Mouse (Mus musculus): ENCODE measurements around the gene Dock2. TPM values are rescaled to one million over a fixed set of nuclear protein-coding genes. Genes with fewer than 3 reads are reported as not detected.

Dock2 gene
- polyA plus RNA-seq, 1 experiment from 2014 or later, result 3.3 TPM

DNA sequence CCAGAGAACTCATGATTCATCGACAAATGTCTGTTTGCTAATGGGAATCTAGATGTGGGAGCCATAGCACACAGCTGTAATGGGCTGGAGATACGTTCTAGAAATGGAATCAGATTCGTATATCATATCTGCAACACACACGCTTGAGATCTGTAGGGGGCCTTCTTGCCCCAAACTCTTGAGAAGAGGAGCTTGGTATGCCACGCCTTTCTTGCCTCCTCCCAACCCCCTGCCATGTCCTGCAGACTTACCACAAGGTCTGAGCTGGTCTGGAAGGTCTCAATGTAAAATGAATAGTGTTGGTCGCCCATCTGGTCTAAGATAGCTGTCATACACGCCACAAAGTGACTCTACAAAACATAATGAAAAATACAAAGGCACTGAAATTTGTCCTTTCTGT lies 471.5 kb downstream of the Dock2 start:
- Histone ChIP-seq H3K27ac (replicated peaks; ENCODE audit: low read depth, low read length) (no peak overlapping the region), H3K4me3 (ENCODE audit: low read depth, low read length) (no peak overlapping the region), H3K9me3 (ENCODE audit: control insufficient read depth, low read length) (no peaks in the 10 kb centered on the region), H3K27me3 (replicated peaks; ENCODE audit: control insufficient read depth, insufficient read depth, low read length) (peaks cover 4% of the 10 kb centered on the region; the same call in 1 of the 2 replicates), H3K9ac (ENCODE audit: low read depth, low read length) (no peak overlapping the region), H3K36me3 (ENCODE audit: control insufficient read depth, insufficient read depth, low read length) (no peaks in the 10 kb centered on the region), H3K4me1 (ENCODE audit: control insufficient read depth, insufficient read depth, low read length) (no peaks in the 10 kb centered on the region; the same call in 1 of the 2 replicates), H3K4me2 (ENCODE audit: low read depth, low read length) (no peak overlapping the region)
- 77% methylated on average over 7 of the region's 7 CpGs for WGBS
- DNase-seq (ENCODE audit: low spot score), result no peak
- no peak for ATAC-seq (ENCODE audit: low read depth)

- Histone ChIP-seq H3K4me2 (ENCODE audit: low read depth, low read length) (no peak overlapping the region), H3K9me3 (ENCODE audit: control insufficient read depth, low read length) (no peaks in the 10 kb centered on the region), H3K4me3 (ENCODE audit: low read depth, low read length) (no peak overlapping the region), H3K27me3 (replicated peaks; ENCODE audit: control insufficient read depth, insufficient read depth, low read length) (peaks cover 1% of the 10 kb centered on the region; the same call in 1 of the 2 replicates), H3K36me3 (ENCODE audit: control insufficient read depth, insufficient read depth, low read length) (no peaks in the 10 kb centered on the region), H3K9ac (ENCODE audit: low read depth, low read length) (no peak overlapping the region), H3K27ac (replicated peaks; ENCODE audit: low read depth, low read length) (no peak overlapping the region), H3K4me1 (ENCODE audit: control insufficient read depth, insufficient read depth, low read length) (no peaks in the 10 kb centered on the region; the same call in 1 of the 2 replicates)
- 47% methylated on average over 5 of the region's 5 CpGs for WGBS
- ATAC-seq (ENCODE audit: low read depth), result no peak
- DNase-seq (ENCODE audit: low spot score), result no peak
Measured at GRCm38 (mm10) chr11:34311717-34312116, 472.0 kb downstream of the Dock2 start.

DNA sequence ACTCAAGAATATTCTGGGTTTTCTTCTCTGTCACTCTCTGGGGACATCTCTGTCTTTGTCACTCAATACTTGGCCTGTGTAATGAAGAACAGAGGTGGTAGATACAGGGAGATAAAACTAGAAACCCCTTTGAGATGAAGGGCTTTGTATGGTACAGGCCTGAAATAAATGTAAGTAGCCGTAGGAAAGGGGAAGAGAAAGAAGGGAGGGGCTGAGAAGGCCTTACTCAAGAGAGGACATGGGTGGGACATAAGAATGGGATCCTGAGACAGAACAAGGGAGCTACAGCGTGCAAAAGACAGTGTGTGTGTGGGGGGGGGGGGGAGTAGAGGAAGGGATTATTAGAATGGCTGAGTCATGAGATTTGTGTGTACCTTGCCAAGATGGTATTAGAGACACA lies 474.3 kb downstream of the Dock2 start:
- 55% methylated on average over 2 of the region's 2 CpGs for WGBS

GRCm38 (mm10) chr11:34308731-34309130 lies 475.0 kb downstream of the Dock2 start:
- DNase-seq (ENCODE audit: low spot score), result no peak
- WGBS, result 86% methylated on average over 3 of the region's 3 CpGs
- no peaks in the 10 kb centered on the region for H3K4me1 ChIP-seq (ENCODE audit: control insufficient read depth, insufficient read depth, low read length)
- H3K27me3 ChIP-seq (replicated peaks; ENCODE audit: control insufficient read depth, insufficient read depth, low read length), result no peaks in the 10 kb centered on the region
- no peak overlapping the region for H3K4me3 ChIP-seq (ENCODE audit: low read depth, low read length)
- H3K36me3 ChIP-seq (ENCODE audit: control insufficient read depth, insufficient read depth, low read length), result no peaks in the 10 kb centered on the region
- no peak for ATAC-seq (ENCODE audit: low read depth)
- H3K27ac ChIP-seq (replicated peaks; ENCODE audit: low read depth, low read length), result no peak overlapping the region
- H3K9ac ChIP-seq (ENCODE audit: low read depth, low read length), result no peak overlapping the region
- no peaks in the 10 kb centered on the region for H3K9me3 ChIP-seq (ENCODE audit: control insufficient read depth, low read length)
- H3K4me2 ChIP-seq (ENCODE audit: low read depth, low read length), result no peak overlapping the region

More for the DNA sequence above, 474.3 kb downstream of the Dock2 start:
- ATAC-seq (ENCODE audit: low read depth), result no peak
- DNase-seq (ENCODE audit: low spot score), result no peak
- no peaks in the 10 kb centered on the region for H3K27me3 ChIP-seq (replicated peaks; ENCODE audit: control insufficient read depth, insufficient read depth, low read length)
- H3K4me3 ChIP-seq (ENCODE audit: low read depth, low read length), result no peak overlapping the region
- no peaks in the 10 kb centered on the region for H3K4me1 ChIP-seq (ENCODE audit: control insufficient read depth, insufficient read depth, low read length)
- H3K36me3 ChIP-seq (ENCODE audit: control insufficient read depth, insufficient read depth, low read length), result no peaks in the 10 kb centered on the region
- H3K4me2 ChIP-seq (ENCODE audit: low read depth, low read length), result no peak overlapping the region
- no peak overlapping the region for H3K27ac ChIP-seq (replicated peaks; ENCODE audit: low read depth, low read length)
- H3K9me3 ChIP-seq (ENCODE audit: control insufficient read depth, low read length), result no peaks in the 10 kb centered on the region
- no peak overlapping the region for H3K9ac ChIP-seq (ENCODE audit: low read depth, low read length)

DNA sequence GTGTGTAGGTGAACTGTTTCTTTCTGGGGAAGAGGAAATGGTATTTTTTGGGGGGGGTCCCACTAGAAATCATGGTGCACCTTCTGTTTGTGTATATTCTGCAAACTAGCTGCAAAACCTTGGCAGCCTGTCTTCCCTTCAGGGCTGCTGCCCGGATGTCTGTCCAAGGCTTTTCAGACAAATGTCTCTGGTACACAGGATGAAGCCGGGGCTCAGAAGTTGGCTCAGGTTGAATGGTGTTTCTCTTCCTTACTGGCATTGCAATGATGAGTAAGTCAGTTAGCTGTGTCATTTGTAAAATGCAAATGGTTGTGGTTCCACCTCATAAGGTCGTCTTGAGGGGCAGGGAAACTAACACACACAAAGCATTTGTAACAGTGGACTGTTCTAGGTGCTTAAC lies 477.5 kb downstream of the Dock2 start:
- Histone ChIP-seq H3K36me3 (ENCODE audit: control insufficient read depth, insufficient read depth, low read length) (no peaks in the 10 kb centered on the region), H3K4me1 (ENCODE audit: control insufficient read depth, insufficient read depth, low read length) (no peaks in the 10 kb centered on the region), H3K27ac (replicated peaks; ENCODE audit: low read depth, low read length) (no peak overlapping the region), H3K9me3 (ENCODE audit: control insufficient read depth, low read length) (no peaks in the 10 kb centered on the region), H3K4me3 (ENCODE audit: low read depth, low read length) (no peak overlapping the region), H3K27me3 (replicated peaks; ENCODE audit: control insufficient read depth, insufficient read depth, low read length) (no peaks in the 10 kb centered on the region), H3K9ac (ENCODE audit: low read depth, low read length) (no peak overlapping the region), H3K4me2 (ENCODE audit: low read depth, low read length) (no peak overlapping the region)
- DNase-seq (ENCODE audit: low spot score) (no peak), ATAC-seq (ENCODE audit: low read depth) (no peak)
- 85% methylated on average over 3 of the region's 3 CpGs for WGBS

GRCm38 (mm10) chr11:34300064-34300463 lies 483.6 kb downstream of the Dock2 start:
- DNase-seq (ENCODE audit: low spot score) (no peak), ATAC-seq (ENCODE audit: low read depth) (no peak)
- H3K9me3 ChIP-seq (ENCODE audit: control insufficient read depth, low read length), result no peaks in the 10 kb centered on the region
- WGBS, result 92% methylated on average over 7 of the region's 7 CpGs
- H3K4me1 ChIP-seq (ENCODE audit: control insufficient read depth, insufficient read depth, low read length), result no peaks in the 10 kb centered on the region
- H3K9ac ChIP-seq (ENCODE audit: low read depth, low read length), result no peak overlapping the region
- no peak overlapping the region for H3K4me3 ChIP-seq (ENCODE audit: low read depth, low read length)
- no peak overlapping the region for H3K27ac ChIP-seq (replicated peaks; ENCODE audit: low read depth, low read length)
- no peak overlapping the region for H3K4me2 ChIP-seq (ENCODE audit: low read depth, low read length)
- H3K27me3 ChIP-seq (replicated peaks; ENCODE audit: control insufficient read depth, insufficient read depth, low read length), result no peaks in the 10 kb centered on the region
- no peaks in the 10 kb centered on the region for H3K36me3 ChIP-seq (ENCODE audit: control insufficient read depth, insufficient read depth, low read length)

- Histone ChIP-seq H3K27me3 (replicated peaks; ENCODE audit: control insufficient read depth, insufficient read depth, low read length) (no peaks in the 10 kb centered on the region), H3K27ac (replicated peaks; ENCODE audit: low read depth, low read length) (no peak overlapping the region), H3K36me3 (ENCODE audit: control insufficient read depth, insufficient read depth, low read length) (no peaks in the 10 kb centered on the region), H3K9ac (ENCODE audit: low read depth, low read length) (no peak overlapping the region), H3K4me1 (ENCODE audit: control insufficient read depth, insufficient read depth, low read length) (no peaks in the 10 kb centered on the region), H3K4me2 (ENCODE audit: low read depth, low read length) (no peak overlapping the region), H3K4me3 (ENCODE audit: low read depth, low read length) (no peak overlapping the region), H3K9me3 (ENCODE audit: control insufficient read depth, low read length) (no peaks in the 10 kb centered on the region)
- DNase-seq (ENCODE audit: low spot score), result no peak
- WGBS, result 87% methylated on average over 1 of the region's 1 CpGs
- no peak for ATAC-seq (ENCODE audit: low read depth)
Measured at GRCm38 (mm10) chr11:34299550-34299949, 484.1 kb downstream of the Dock2 start.

DNA sequence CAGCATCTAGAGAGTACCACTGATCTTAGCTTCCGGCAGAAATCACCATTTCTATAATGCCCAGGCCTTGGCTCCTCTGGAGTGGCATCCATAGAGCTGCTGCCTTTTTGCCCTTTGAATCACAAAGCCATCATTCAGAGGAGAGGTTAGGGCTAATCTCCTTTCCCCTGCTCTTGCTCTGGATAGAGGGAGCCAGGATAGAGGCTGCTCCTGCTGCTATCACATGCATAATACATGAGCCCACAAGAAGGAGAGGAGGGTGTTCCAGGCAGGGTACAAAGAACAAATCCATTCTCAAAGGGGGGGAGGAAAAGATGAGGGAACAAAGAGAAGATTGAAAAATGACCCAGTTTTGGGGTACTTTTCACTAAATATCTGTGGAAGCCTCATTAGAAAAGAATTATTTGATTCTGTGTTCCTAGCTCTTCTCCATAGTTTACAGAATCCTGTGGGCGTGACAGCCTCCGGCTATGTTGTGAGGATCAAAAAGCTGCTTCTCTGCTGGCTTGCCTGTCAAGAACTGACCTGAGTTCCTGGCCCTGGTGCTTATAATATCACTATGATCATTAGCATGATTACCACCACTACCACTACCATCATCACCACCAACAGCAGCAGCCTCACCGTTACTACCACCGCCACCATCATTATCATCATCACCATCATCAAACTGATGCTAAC lies 485.9 kb downstream of the Dock2 start:
- no peak overlapping the region for H3K4me2 ChIP-seq (ENCODE audit: low read depth, low read length)
- DNase-seq (ENCODE audit: low spot score) (no peak), ATAC-seq (ENCODE audit: low read depth) (no peak)
- no peaks in the 10 kb centered on the region for H3K4me1 ChIP-seq (ENCODE audit: control insufficient read depth, insufficient read depth, low read length)
- H3K27ac ChIP-seq (replicated peaks; ENCODE audit: low read depth, low read length), result no peak overlapping the region
- H3K9me3 ChIP-seq (ENCODE audit: control insufficient read depth, low read length), result no peaks in the 10 kb centered on the region
- no peak overlapping the region for H3K4me3 ChIP-seq (ENCODE audit: low read depth, low read length)
- H3K36me3 ChIP-seq (ENCODE audit: control insufficient read depth, insufficient read depth, low read length), result no peaks in the 10 kb centered on the region
- 70% methylated on average over 5 of the region's 5 CpGs for WGBS
- no peak overlapping the region for H3K9ac ChIP-seq (ENCODE audit: low read depth, low read length)
- no peaks in the 10 kb centered on the region for H3K27me3 ChIP-seq (replicated peaks; ENCODE audit: control insufficient read depth, insufficient read depth, low read length)

DNA sequence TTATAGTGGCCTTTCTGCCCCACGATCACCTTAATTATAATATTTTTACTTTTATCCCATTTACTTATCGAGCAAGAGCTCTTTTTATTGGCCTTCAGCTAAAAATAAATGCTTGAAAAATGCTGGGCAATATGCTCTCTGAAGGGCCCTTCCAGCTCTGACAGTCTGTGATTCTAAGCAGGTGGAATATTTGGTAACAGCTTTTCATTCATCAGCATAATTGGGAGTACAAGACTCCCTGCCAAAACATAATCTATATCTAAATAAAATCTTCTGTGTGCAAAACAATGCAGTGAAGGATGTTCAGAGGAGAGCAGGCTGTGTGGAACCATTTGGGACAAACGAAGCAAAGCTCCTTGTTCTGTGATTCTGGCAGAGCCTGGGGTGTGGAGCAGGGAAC lies 492.4 kb downstream of the Dock2 start:
- H3K36me3 ChIP-seq (ENCODE audit: control insufficient read depth, insufficient read depth, low read length), result no peaks in the 10 kb centered on the region
- no peaks in the 10 kb centered on the region for H3K4me1 ChIP-seq (ENCODE audit: control insufficient read depth, insufficient read depth, low read length)
- ATAC-seq (ENCODE audit: low read depth) (no peak), DNase-seq (ENCODE audit: low spot score) (no peak)
- H3K9me3 ChIP-seq (ENCODE audit: control insufficient read depth, low read length), result no peaks in the 10 kb centered on the region
- no peak overlapping the region for H3K9ac ChIP-seq (ENCODE audit: low read depth, low read length)
- WGBS, result 72% methylated on average over 3 of the region's 3 CpGs
- no peak overlapping the region for H3K4me2 ChIP-seq (ENCODE audit: low read depth, low read length)
- no peaks in the 10 kb centered on the region for H3K27me3 ChIP-seq (replicated peaks; ENCODE audit: control insufficient read depth, insufficient read depth, low read length)
- H3K27ac ChIP-seq (replicated peaks; ENCODE audit: low read depth, low read length), result no peak overlapping the region
- no peak overlapping the region for H3K4me3 ChIP-seq (ENCODE audit: low read depth, low read length)
